Mouse (Mus musculus) C2C12 (cell line): Measurements from ENCODE around the gene Ski.

ENCODE experiments used
- CTCF ChIP-seq: IDR thresholded peaks from one replicate; pipeline ENCODE4 v1.5.1; 2011; ENCODE audit not compliant: control insufficient read depth, insufficient read depth, insufficient read length
- MAX ChIP-seq: IDR thresholded peaks from one replicate; pipeline ENCODE4 v1.6.1; 2011; ENCODE audit warnings: mild to moderate bottlenecking, control low read depth
- MYOG ChIP-seq: IDR thresholded peaks from one replicate; pipeline ENCODE4 v1.6.1; 2011; ENCODE audit not compliant: control insufficient read depth, insufficient read length; ENCODE audit errors: extremely low read depth

GRCm38 (mm10) chr4:155121222-155121621, 101.2 kb downstream of the Ski start:
- no peak for TF ChIP-seq MAX
- TF ChIP-seq CTCF: no peak
- no peak for TF ChIP-seq MYOG
